Mouse (Mus musculus) right cerebral cortex, adult 2 months (tissue): ENCODE results near the gene Adamts14.

ENCODE experiments used
- DNase-seq, 2 experiments: peaks; one replicate each; pipeline ENCODE4 v3.0.0; 2021 to 2022; ENCODE audit warnings: low spot score in 2 of 2

The Adamts14 gene

GRCm38 (mm10) chr10:61275669-61276110 is 2.5 kb upstream of the Adamts14 start:
- DNase-seq = no peak

GRCm38 (mm10) chr10:61274532-61274931 is 1.3 kb upstream of the Adamts14 start:
- DNase-seq = no peak

GRCm38 (mm10) chr10:61273844-61274215 is 592 bp upstream of the Adamts14 start:
- no peak for DNase-seq

GRCm38 (mm10) chr10:61272631-61273030 is 607 bp downstream of the Adamts14 start:
- DNase-seq = no peak

- DNase-seq = no peak
These were observed 1.1 kb downstream of the Adamts14 start for GRCm38 (mm10) chr10:61272089-61272626.

GRCm38 (mm10) chr10:61267378-61267777 is 5.9 kb downstream of the Adamts14 start:
- DNase-seq = no peak

GRCm38 (mm10) chr10:61263606-61264005 is 9.6 kb downstream of the Adamts14 start:
- DNase-seq = no peak

- no peak for DNase-seq
These were observed 11.7 kb downstream of the Adamts14 start for GRCm38 (mm10) chr10:61261229-61262156.

GRCm38 (mm10) chr10:61258131-61258530 is 15.1 kb downstream of the Adamts14 start:
- DNase-seq = peak; percentile 46 to 52

GRCm38 (mm10) chr10:61256665-61257064 is 16.6 kb downstream of the Adamts14 start:
- DNase-seq = no peak

GRCm38 (mm10) chr10:61255190-61255589 is 18.0 kb downstream of the Adamts14 start:
- DNase-seq = no peak

GRCm38 (mm10) chr10:61254761-61255160 is 18.5 kb downstream of the Adamts14 start:
- DNase-seq = peak; percentile 23 to 39

- no peak for DNase-seq
These were observed 23.3 kb downstream of the Adamts14 start for GRCm38 (mm10) chr10:61249951-61250350.

GRCm38 (mm10) chr10:61248596-61249114 is 24.6 kb downstream of the Adamts14 start:
- no peak for DNase-seq

GRCm38 (mm10) chr10:61246288-61246687 is 26.9 kb downstream of the Adamts14 start:
- DNase-seq = peak; percentile 87 to 88

GRCm38 (mm10) chr10:61241961-61242421 is 31.2 kb downstream of the Adamts14 start:
- no peak for DNase-seq

GRCm38 (mm10) chr10:61240108-61240920 is 32.9 kb downstream of the Adamts14 start:
- no peak for DNase-seq

- no peak for DNase-seq
These were observed 35.9 kb downstream of the Adamts14 start for GRCm38 (mm10) chr10:61237391-61237785.

- no peak for DNase-seq
These were observed 36.4 kb downstream of the Adamts14 start for GRCm38 (mm10) chr10:61236683-61237390.

- DNase-seq = no peak
These were observed 37.5 kb downstream of the Adamts14 start for GRCm38 (mm10) chr10:61235677-61236267.

- no peak for DNase-seq
These were observed 38.9 kb downstream of the Adamts14 start for GRCm38 (mm10) chr10:61234319-61234718.
